Mouse (Mus musculus) mature B cell (primary cell): ENCODE results near the gene Slc39a11.

ENCODE experiments used
- in situ Hi-C: fragments of 300-500 bp; cut with MboI; formaldehyde crosslinking; loops from 2 replicates; pipeline ENCODE4 v1.14.3; 2019

The Slc39a11 gene

DNA sequence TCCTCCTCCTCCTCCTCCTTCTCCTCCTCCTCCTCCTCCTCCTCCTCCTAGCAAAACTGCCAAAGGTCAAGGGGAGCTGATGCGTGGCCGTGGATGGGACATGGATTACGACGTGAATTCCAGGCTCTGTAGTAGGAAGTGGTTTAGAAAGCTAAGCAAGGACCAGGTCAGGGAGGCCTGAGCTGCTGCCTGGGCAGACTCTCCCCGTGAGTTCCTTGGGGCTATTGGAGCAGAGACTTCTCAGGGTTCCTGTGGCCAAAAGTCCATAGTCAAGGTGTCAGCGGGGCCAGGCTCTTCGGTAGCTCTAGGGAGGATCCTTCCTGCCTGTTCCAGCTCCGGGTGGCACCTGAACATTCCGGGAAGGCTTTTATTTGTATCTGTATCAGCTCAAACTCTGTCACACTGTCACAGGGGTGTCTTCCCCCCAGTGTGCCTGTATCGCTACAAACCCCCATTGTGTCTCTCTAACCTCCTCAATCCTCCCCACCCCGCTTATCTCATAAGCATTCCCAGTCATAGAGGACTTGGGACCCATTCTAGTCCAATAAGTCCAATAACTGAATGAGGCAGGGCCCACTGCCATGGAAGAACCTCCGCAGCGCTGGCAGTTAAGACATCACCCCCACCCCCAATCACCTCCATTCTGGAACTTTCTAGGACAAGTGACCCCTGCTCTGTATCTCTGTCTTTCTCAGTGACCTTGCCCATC, 356.8 kb downstream of the Slc39a11 start:
- in situ Hi-C loops: loop anchor here (25.0 kb wide), 1 partner anchor 319 kb away; the partner anchor contains the start of gene Sstr2

DNA sequence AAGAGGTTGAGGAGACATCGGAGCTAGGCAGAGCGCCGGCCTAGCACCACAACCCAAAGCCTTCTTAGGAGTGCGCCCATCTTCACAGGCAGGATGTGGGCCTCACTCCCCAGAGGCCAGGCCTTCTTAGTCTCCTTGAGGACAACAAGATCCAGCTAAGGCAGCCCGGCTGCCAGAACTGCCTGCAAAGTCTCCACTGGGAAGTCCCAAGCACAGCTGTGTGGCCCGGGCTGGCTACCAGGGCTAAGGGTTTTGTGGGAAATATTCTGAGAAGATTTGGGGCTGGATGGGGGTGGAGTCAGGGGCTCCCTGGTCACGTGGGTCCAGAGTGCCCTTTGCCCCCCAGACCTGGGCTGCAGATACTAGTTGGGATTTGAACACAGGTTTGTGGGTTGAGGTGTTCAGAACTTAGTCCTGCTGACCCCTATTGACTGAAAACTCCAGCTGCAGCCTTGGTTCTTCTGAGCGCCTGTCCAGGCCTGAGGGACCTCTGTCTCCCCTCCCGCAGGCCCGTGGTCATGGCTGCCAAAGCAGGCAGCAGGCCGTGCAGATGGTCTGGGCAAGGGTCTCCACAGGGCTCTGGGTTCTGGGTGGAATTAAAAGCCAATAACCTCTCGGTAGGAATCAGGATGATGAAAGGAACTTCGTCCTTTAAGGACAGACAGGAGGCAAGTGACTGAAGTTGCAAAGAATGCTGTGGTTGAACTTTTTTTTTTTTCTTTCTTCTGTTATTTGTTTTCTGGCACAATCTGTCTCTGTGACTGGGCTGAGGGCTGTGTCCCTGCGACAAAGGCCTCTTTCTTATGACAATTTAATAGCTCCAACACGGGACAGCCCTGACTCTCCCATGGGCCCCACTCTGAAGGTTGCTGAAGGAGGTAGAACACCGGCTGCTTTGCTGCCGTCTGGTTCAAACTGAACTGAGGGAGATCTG, 357.8 kb downstream of the Slc39a11 start:
- in situ Hi-C loops: loop anchor here (25.0 kb wide), 1 partner anchor 320 kb away; the partner anchor contains the start of gene Sstr2

DNA sequence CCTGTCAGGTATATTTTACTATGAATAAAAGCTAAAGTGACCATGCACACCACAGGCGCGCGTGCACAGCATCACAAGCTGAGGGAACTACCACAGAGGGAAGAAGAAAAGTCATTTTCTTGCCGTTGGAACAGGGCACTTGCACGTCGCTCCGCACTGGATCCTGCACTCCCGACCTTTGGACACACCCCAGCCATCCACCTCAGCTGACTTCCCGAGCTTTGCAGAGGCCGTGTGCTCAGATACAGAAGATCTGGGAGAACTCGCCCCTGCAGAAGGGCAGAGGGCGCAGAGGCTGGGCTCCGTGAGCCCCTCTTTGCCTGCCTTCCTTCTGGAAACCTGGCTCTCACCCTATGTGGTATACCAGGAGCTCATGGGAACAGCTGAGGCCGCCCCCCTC, 359.0 kb downstream of the Slc39a11 start:
- in situ Hi-C loops: loop anchor here (25.0 kb wide), 1 partner anchor 321 kb away; the partner anchor contains the start of gene Sstr2

DNA sequence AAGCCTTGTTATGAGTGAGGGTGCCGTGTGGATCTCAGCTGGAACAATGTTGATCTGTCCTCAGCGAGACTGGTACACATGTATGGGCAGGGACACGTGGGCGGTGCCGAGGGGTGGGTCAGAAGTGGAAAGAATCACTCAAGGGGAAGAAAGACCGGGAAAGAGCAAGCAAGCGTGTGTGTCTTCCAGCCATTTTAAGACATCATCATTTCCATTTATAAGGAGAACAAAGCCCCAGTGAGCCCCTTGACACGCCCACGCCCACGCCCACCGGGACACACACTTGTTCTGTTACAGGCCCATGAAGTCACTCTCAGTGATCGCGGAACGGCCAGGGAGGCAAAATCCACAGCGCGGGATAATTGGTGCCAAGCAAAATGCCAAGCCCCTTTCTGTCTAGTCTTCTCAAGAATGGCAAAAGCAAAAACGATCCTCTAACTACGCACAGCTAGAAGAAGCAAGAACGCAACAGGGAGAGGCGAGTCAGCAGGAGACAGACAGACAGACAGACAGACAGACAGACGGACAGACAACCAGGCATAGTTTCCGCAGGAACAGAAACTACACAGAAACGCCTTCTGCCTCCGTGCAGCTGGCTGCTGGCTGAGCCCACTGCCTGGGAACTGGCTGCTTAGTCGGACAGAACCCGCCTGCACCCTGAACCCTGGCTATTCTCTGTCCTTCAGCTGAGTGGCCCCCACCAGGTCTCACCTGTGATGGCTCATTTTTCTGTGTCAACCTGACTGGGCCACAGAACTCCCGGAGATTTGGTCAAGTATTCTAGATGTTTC, 364.7 kb downstream of the Slc39a11 start:
- in situ Hi-C loops: loop anchor here (25.0 kb wide), 1 partner anchor 327 kb away; the partner anchor contains the start of gene Sstr2

DNA sequence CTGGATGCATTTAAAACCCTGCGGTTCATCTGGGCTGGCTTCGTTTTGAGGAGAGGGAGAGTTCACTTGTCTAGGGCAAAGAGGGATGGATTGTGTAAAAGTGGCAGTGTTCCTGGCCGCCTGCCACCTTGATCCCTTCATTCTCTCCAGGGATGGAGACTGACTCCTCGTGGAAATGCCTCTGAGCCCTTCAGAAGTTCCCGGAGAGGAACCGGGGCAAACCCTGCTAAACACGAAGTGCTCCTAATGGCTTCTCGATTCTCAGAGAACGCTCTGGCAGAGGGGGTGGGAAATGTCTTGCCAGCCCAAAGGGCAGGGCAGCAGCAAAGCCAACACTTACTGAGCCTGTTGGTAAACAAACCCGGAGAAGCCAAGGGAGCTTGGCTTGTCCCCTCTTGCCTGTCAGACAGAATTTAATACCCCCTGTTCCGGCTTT, 366.5 kb downstream of the Slc39a11 start:
- in situ Hi-C loops: loop anchor here (25.0 kb wide), 1 partner anchor 329 kb away; the partner anchor contains the start of gene Sstr2

DNA sequence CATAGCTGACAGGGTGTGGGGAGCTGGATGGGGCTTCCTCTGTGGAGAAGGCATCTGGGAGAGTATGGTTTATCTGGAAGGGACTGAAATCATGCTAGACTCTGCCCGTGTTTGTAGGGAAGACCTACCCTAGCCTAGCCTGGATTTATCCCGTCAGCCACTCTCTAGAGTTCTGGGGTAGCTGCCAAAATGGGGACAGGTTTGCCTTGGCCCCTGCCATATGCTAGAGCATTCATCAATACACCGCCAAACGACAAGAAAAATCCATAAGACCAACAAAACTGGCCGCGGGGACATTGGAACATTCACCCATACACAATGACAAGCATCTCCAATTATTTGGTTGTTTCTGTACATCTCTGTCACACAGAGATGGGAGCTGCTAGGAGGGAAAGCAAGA, 371.6 kb downstream of the Slc39a11 start:
- in situ Hi-C loops: loop anchor here (25.0 kb wide), 1 partner anchor 334 kb away; the partner anchor contains the start of gene Sstr2

DNA sequence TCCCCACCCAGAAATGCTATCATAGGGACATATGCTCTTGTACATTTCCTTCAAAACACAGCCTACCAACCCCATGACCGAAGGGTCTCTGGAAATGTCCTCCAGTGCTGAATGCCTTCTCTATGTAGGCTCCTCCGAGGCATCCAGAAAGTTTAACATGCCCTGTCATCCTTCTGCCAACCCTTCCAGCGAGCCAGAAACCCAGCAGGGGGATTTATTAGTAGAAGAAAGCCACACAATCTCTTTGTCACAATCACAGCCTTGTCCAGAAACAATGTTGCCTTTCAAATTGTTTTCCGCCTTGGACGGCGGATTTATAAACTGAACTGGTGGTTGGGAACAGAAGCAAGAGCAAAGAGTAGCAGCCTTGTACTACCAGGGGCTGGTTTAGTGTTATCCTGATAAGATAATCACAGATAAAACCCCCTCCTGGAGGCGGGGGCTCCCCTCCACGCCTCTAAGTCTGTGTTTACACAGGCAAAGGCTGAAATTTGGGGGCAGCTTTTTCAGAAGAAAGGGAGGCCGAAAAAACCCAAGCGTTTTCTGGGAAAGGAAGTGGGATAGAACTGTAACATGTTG, 372.8 kb downstream of the Slc39a11 start:
- in situ Hi-C loops: loop anchor here (25.0 kb wide), 1 partner anchor 335 kb away; the partner anchor contains the start of gene Sstr2

DNA sequence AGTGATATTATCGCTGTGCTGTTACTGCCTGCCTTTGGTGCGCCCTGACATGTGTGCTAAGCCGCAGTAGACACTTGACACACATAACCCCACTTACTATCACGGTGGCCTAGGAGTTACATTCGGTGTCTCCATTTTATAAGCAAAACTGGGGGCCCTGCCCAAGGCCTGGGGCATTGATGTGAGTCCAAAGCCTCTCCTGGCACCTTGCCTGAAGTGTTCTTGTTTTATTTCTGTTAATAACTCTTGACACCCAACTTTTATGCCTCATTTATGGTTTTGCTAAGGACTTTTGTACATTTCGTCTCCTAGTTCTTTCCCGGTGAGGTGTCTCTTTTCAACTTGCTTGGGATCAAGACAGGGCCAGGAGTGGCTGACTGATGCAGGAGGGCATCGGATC, 373.4 kb downstream of the Slc39a11 start:
- in situ Hi-C loops: loop anchor here (25.0 kb wide), 1 partner anchor 336 kb away; the partner anchor contains the start of gene Sstr2

DNA sequence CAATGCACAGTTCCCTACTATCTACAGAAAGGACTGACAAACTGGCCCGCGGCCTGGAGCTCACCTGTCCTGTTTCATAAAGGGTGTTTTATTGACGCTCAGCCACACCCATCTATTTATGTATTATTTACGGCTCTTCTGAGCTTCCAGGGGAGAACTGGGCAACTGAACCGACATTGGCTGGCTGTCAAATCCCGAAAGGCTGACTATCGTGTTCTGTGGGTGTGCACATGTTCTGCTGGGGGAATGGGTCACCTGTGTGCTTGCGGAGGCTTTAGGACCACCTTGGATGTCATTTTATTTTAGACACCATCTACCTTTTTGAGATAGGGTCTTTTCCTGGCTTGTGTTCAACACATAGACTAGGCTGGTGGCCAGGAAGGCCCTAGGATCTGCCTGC, 375.8 kb downstream of the Slc39a11 start:
- in situ Hi-C loops: no loop called here

DNA sequence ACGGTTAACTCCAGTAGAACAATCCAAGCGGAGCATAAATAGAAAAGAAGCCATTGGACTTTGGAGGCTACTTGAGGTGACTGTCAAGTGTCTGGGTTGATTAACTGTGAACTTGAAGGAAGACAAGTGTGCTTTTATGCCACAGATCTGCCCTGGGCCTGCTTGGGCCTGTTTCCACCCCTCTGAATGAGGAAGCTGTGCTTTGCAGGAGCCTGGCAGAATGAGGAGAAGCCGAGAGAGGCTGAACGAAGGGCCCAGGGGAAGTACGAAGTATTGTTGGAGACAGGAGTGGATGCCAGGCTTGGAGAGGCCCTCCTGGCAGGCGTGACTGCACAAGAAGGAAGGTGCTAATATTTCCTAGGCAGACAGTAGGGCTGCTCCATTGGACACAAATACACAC, 378.0 kb downstream of the Slc39a11 start:
- in situ Hi-C loops: no loop called here

DNA sequence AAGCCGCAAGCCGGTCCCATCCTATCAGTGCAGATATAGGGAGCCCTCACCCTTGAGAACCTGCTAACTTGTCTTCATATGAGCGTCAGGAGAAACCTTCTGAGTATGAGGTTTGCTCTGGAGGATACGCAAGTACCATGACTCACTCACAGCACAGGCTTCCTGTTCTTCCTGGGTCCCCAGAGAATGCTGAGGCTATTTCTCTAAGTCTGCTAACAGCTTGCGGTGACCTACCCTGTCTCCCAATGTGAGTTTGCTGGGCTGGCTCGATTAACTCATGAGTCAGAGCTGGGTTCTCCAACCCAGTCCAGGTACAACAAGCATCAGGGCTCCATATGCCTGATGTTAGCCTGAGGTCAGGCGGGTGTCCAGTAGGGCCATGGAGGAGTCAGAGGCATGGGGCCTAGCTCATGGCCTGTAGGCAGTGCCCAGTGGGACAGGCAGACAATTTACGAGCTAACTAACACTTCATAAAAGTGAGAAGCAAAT, 381.0 kb downstream of the Slc39a11 start:
- in situ Hi-C loops: no loop called here

DNA sequence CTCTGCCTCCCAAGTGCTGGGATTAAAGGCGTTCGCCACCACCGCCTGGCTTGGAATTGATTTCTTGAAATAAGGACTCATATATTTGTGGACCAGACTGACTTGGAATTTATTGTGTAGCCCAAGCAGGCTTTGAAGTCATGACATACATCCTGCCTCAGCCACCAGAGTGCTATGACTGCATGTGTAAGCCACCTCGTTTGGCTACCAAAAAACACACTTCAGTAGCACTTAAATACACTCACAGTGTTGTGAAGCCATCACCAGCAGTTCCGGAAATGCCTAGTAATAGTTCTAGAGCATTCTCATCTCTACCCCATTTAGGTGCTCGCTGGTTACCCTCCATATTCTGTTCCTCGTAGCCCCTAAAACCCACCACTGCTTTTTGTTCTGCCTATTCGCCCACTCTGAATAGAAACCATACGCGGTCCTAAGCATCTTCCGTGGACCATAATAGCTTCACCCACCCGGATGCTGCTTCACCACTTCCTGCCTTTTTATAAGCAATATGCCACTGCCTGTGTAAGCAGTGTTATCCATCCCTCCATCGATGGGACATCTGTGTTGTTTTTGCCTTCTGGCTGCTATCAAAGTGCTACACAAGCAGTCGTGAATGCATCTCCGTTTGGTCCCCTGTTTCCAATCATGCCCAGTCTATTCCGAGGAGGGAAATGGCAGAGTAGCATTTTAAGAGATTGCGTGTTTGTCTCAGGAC, 382.2 kb downstream of the Slc39a11 start:
- in situ Hi-C loops: no loop called here

DNA sequence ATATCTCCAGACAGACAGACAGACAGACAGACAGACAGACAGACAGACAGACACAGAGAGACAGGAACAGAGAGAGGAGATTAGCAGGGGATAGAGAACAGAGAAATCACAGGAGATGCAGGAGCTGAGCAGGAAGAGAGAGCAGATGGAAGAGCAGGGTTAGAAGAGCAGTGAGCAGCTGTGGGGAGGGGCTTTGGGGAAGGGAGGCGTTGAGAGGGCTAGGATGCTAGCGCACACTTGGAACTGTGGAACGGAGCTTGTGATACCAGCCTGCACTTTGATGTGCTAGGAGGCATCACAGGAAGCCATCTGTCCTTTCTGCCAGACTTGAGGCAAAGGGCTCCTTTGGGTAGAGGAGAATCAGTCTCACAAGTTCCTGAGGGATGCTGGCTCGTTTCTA, 383.2 kb downstream of the Slc39a11 start:
- in situ Hi-C loops: no loop called here

DNA sequence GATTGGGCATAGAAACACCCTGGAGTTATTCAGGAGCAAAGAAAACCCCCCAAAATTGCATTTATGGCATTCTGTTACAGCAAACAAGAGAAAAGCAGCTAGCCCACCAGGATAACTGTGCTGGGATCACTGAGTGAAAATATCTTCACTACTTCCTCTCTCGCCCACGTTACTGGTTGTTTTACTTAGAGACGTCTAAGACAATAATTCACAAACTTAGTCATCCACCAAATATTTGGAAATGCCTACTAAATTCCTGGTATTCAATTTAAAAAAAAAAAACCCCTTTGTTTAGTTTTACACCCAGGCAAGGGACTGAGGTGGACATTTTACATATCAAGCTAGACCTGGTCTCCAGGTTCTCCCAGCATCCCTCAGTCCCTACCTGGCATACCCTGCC, 384.3 kb downstream of the Slc39a11 start:
- in situ Hi-C loops: no loop called here

DNA sequence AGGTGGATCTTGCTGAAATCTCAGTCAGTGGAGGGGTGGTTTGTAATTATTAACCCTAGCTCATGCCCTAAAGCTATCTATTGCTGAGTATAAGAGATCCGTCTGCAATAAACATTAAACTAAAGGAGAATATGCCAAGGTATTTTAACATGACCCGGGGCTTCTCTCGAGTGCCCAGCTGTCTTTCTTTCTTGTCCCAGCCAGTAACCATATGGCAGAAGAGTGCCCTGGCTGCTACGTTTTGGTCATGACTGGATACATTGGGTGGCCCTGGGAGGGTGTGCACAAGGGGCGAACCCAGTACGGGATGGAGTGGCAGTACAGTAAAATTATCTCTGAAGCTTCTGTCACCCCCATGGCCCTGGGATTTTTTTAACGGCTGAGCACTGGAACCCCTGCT, 385.9 kb downstream of the Slc39a11 start:
- in situ Hi-C loops: no loop called here

DNA sequence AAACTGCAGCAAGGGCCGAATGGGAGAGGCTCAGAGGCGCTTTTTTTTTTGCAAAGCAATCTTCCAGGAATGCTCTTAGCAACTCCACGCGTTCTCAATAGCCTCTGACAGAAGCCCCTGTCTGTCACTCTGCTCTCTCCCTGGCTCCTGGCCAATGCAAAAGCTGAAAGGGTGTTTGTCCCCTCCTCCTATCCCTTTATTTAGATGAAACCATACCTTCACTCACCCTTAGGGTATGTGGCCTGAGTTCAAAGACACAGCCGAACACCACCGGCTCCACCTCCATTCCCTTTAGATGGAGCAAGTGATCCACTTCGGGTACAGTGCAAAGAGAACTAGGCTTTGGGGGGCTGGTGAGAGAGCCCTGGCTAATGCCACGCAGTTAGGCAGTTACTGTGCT, 387.8 kb downstream of the Slc39a11 start:
- in situ Hi-C loops: no loop called here

DNA sequence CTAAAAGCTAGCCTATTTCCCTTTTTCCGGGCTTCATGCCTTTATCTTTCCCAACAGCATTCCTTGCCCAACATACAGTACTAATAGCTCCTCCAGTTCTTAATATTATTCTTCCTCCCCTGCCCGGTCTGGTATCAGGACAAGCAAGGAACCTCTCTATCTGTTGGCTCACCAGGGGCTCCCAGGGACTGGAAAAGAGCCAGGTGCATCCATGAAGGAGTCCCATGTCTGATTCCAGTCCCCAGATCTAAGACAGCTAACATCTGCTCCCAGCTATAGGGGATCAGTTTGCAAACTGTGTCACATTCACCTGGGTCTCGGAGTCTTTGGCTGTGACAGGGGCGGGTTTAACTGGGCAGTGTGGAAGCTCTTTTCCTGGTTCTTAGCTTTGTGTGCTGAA, 388.5 kb downstream of the Slc39a11 start:
- in situ Hi-C loops: no loop called here

DNA sequence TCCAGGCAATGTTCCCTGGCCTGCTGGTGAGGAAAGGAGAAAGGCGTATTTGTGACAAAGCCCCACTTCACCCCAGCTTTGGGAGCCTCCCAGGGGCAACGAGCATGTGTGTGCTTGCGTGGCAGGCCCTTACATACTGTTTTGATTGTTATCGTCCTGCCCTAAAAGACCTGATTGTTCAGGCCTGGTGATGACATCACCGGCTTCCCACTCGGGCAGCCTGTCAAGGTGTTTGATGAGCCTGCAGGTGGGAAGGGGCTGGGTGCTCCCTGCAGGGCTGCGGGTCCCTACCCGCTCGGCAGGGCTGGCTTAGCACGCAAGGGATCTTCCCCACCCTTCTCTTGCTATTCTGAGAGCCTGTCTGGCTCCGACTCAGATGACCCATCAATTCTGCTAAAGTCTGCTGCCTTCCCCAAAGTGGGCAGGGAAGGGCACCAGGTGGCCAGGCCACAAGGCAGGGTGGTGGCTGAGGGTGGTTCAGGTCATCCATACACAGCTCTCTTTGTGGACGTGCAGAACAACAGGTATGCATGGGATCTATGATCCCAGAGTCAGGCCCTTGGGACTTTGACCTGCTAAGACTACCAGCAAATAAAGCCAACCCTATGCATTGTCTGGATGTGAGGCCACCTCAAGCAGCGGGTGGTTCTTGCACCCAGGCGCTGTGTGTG, 390.0 kb downstream of the Slc39a11 start:
- in situ Hi-C loops: no loop called here

DNA sequence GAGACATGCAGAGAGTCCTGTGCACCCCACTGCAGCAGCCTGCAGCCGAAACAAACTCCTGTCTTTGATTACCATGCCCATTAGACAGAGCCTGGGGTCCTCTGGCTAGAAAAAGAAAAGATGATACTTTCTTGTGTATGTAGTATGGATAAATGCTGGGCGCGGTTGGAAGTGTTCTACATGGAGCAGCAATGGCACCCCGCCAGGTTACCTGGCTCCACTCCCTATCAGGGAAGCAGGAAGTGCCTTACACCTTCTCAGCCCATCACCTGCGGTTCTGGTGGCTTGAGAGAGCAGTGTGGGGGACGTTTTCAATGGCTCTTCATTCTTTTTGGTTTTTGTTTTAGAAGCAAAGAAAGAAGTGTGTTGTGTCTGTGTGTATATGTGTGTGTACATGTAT, 391.9 kb downstream of the Slc39a11 start:
- in situ Hi-C loops: no loop called here

DNA sequence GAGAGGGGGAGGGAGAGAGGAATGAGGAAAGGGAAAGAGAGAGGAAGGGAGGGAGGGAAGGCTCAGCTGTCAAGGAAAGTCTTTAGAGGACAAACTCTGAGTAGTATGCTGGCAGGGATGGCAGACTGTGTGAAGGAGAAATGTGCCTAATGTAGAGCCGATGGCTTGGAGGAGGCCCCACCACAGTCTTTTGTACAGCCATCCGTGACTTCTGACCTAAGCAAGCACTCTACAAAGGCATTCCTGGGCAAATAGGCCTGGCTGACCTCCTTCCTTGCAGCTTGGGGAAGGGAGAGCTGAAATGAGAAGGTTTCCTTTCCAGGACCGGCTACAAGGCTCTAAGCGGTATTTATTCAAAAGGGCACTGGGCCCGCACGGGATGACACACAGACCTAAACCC, 395.2 kb downstream of the Slc39a11 start:
- in situ Hi-C loops: no loop called here
